Mouse (Mus musculus) intestine, embryonic 16.5 days (tissue): ENCODE data around the gene Hoxa5. TPM values are rescaled to one million over a fixed set of nuclear protein-coding genes. Genes with fewer than 3 reads are reported as not detected.

Experiments used
- ATAC-seq: fragments of 200-750 bp; cut with Nextera tagmentation; 2 replicates; pipeline ENCODE4 v1.8.0; 2017; ENCODE audit warnings: moderate TSS enrichment, moderate library complexity
- H3K27ac ChIP-seq: fragments of 300-500 bp; sonication (generic); 2 replicates; pipeline ENCODE4 v1.5.1; 2014; ENCODE audit warnings: mild to moderate bottlenecking, low read length
- H3K27me3 ChIP-seq: fragments of 300-500 bp; sonication (generic); replicated peaks from 2 replicates; pipeline ENCODE4 v1.6.1; 2014; ENCODE audit warnings: low read length, control low read depth, mixed read lengths; ENCODE audit not compliant: control insufficient read depth, insufficient read depth
- H3K36me3 ChIP-seq: fragments of 300-500 bp; sonication (generic); 2 replicates; pipeline ENCODE4 v1.6.1; 2014; ENCODE audit warnings: low read length, control low read depth; ENCODE audit not compliant: control insufficient read depth, insufficient read depth
- H3K4me1 ChIP-seq: fragments of 300-500 bp; sonication (generic); 2 replicates; pipeline ENCODE4 v1.6.1; 2014; ENCODE audit warnings: low read length, control low read depth, mixed read lengths; ENCODE audit not compliant: control insufficient read depth, insufficient read depth
- H3K4me2 ChIP-seq: fragments of 300-500 bp; sonication (generic); 2 replicates; pipeline ENCODE4 v1.6.1; 2014; ENCODE audit warnings: low read depth, low read length, control low read depth
- H3K4me3 ChIP-seq: fragments of 300-500 bp; sonication (generic); 2 replicates; pipeline ENCODE4 v1.5.1; 2014; ENCODE audit warnings: mild to moderate bottlenecking, low read length
- H3K9ac ChIP-seq: fragments of 300-500 bp; sonication (generic); 2 replicates; pipeline ENCODE4 v1.6.1; 2014; ENCODE audit warnings: low read depth, low read length
- H3K9me3 ChIP-seq: fragments of 300-500 bp; sonication (generic); 2 replicates; pipeline ENCODE4 v1.6.1; 2016; ENCODE audit warnings: low read length, control low read depth; ENCODE audit not compliant: control insufficient read depth
- WGBS: fragments of 180-500 bp; shearing (Covaris S2); extraction: QIAGEN DNeasy Blood & Tissue Kit; methylation state at CpG from one replicate; pipeline ENCODE4 v1.1.7; 2014; 5-methylcytosine and 5-hydroxymethylcytosine counted together
- polyA plus RNA-seq: library from polyadenylated mRNA; unstranded; fragments of >200 nt; fragmentation: Nextera tagmentation; extraction: Ambion mirVana; gene quantifications from 2 replicates; pipeline ENCODE4 v1.2.1, GENCODE M21; 2015

Hoxa5 gene
- polyA plus RNA-seq, result 15.3 and 15.5 TPM in 2 replicates

DNA sequence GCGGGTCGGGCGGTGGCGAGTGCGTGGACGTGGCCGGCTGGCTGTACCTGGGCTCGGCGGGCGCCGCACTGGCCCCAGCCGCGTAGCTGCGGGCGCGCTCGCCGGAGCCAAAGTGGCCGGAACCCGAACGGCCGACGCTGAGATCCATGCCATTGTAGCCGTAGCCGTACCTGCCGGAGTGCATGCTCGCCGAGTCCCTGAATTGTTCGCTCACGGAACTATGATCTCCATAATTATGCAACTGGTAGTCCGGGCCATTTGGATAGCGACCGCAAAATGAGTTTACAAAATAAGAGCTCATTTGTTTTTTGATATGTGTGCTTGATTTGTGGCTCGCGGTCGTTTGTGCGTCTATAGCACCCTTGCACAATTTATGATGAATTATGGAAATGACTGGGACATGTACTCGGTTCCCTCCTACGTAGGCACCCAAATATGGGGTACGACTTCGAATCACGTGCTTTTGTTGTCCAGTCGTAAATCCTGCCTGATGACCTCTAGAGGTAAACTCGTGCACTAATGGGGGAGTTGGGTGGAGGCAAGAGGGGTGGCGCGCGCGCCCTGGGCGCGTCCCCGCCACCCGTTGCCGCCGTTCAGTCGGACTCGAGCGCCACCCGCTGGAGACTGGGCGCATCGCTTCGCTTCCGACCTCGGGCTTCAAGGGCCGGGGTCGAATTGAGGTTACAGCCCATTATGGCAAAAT, at the start of gene Hoxa5:
Hoxa5 (minus strand) TSS at position 538 of the 703 bp plus-strand sequence.
- Histone ChIP-seq H3K9ac (peak within 1 kb of the TSS; percentile 81), H3K36me3 (no peaks in the 10 kb centered on the region), H3K27me3 (peaks cover 18% of the 10 kb centered on the region), H3K4me3 (peak within 1 kb of the TSS; percentile 60), H3K9me3 (no peaks in the 10 kb centered on the region), H3K4me2 (peak within 1 kb of the TSS; percentile 74), H3K27ac (peak within 1 kb of the TSS; percentile 65), H3K4me1 (peaks cover 29% of the 10 kb centered on the region)
- 3% methylated on average over 65 of the region's 65 CpGs for WGBS
- ATAC-seq, result peak; percentile 69

DNA sequence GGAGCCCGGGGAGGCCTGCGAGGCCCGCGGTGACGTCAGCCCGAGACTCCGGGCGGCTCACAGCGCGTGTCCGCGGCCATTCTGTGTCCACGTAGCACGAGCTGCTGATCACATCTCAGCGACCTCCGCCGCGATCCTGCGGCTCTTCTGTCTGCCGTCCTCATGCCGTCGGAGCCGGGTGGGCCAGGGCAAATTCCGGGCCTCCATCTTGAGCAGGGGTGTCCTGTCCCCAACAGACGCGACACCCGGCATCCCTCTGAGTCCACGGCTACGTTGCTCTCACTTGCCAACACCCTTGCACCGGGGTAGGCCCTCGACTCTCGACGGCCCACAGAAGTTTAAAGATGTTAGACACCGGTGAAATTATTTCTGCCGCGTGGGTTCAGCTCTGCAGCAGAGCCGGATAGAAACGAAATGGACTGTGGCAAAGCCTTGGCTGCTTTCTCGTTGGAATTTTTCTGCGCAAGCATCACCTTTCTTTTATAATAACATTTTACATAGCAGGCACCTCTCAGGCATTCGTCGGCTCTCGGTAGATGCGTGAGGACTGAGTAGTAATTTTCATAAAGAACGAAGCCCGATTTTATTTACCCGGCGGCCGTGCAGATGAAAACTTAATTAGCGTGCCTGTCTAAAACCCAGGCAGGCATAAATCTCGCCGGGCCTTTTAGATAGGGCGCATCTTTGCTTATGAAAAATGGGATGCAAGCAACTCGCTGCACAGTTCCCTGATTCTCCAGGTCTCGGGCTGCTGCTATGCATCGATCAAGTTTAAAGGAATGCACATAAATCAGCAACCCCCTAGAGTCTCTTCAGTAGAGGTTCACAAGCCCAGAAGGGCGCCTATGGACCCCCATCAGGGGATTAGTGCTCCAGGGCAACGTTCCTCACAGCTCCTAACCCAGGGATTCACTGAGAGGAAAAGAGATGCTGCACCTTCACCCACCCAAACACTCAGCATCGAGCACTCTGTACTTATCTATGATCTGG, 49.4 kb upstream of the Hoxa5 start:
- WGBS, result 3% methylated on average over 59 of the region's 59 CpGs
- no peak overlapping the region for H3K27ac ChIP-seq
- H3K9me3 ChIP-seq, result no peaks in the 10 kb centered on the region
- no peaks in the 10 kb centered on the region for H3K36me3 ChIP-seq
- H3K9ac ChIP-seq, result no peak overlapping the region
- 0 out of 2 replicates have a peak overlapping the region, but pooled peaks have one; percentile 2 for H3K4me3 ChIP-seq
- peak overlapping the region; percentile 14; the same call in 1 of the 2 replicates for H3K4me2 ChIP-seq
- ATAC-seq, result no peak
- H3K4me1 ChIP-seq, result no peaks in the 10 kb centered on the region
- peaks cover 58% of the 10 kb centered on the region for H3K27me3 ChIP-seq

DNA sequence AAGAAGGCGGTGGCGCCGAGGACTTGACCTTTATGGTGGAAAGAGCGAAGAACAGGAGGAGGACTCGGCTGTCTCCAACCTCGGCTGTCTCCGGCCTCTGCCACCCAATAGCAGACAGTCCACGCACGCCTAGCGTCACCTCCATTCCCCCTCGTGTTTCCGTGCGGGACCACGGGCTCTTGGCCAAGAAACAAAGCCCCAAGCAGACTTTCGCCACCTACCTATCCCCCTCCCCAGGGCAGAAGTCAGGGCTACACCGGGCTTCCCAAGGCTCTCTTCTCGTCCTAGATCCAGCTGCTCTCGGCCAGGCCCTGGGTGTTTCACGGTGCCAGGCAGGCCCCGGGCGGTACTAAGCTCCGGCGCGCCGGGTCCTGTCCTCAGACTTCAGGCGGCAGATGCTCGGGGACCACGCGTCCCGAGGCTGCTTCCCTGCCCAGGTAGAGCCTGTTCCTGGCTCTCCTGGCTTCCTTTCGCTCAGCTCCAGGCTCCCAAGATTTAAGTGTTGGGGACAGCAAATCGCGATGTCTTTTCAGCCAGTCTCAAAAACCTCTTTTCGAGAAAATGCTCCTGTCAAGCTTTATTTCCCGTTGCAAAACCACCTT, 48.5 kb upstream of the Hoxa5 start:
- Histone ChIP-seq H3K9ac (no peak overlapping the region), H3K4me2 (no peak overlapping the region), H3K36me3 (no peaks in the 10 kb centered on the region), H3K4me1 (no peaks in the 10 kb centered on the region), H3K9me3 (no peaks in the 10 kb centered on the region), H3K27me3 (peaks cover 63% of the 10 kb centered on the region), H3K27ac (no peak overlapping the region), H3K4me3 (no peak overlapping the region)
- 2% methylated on average over 35 of the region's 35 CpGs for WGBS
- no peak for ATAC-seq

DNA sequence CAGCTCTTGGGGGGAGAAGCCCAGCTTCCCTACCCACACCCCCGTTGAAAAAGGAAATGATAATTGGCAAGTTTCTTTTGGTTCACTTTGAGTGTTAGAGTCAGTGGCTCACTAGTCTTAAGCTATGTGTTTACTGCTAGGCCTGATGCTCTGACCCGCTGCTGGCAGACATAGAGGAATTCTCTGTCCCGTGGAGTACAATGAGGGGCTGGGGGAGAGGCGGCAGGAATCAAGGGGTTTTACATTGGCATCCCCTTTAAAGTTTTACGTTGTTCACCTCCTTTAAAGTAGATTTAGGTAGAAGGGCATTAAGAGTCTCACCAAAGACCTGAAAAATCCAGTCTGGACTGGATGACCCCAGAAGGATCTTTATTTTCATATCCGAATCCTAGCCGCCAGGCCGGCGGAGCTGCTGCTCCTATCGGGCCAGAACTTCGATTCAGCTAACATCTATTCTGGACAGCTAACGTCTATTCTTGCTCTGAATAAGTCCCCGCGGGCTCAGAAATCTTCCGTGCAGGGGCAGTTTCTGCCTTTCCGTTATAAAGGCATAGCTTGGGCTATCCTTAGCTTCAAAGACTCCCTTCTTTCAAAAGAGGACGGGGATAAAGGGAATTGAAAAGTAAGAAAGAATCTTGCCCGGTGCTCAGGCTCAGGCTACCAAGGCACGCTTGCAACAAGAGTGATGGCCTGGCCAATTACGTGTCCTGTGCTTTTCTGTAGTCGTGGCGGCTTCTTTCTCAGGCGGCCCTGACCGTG, 47.8 kb upstream of the Hoxa5 start:
- H3K27me3 ChIP-seq, result peaks cover 66% of the 10 kb centered on the region
- H3K36me3 ChIP-seq, result no peaks in the 10 kb centered on the region
- no peak overlapping the region for H3K27ac ChIP-seq
- ATAC-seq, result no peak
- H3K4me3 ChIP-seq, result no peak overlapping the region
- H3K4me2 ChIP-seq, result no peak overlapping the region
- H3K4me1 ChIP-seq, result no peaks in the 10 kb centered on the region
- H3K9ac ChIP-seq, result no peak overlapping the region
- H3K9me3 ChIP-seq, result no peaks in the 10 kb centered on the region
- 4% methylated on average over 24 of the region's 24 CpGs for WGBS

DNA sequence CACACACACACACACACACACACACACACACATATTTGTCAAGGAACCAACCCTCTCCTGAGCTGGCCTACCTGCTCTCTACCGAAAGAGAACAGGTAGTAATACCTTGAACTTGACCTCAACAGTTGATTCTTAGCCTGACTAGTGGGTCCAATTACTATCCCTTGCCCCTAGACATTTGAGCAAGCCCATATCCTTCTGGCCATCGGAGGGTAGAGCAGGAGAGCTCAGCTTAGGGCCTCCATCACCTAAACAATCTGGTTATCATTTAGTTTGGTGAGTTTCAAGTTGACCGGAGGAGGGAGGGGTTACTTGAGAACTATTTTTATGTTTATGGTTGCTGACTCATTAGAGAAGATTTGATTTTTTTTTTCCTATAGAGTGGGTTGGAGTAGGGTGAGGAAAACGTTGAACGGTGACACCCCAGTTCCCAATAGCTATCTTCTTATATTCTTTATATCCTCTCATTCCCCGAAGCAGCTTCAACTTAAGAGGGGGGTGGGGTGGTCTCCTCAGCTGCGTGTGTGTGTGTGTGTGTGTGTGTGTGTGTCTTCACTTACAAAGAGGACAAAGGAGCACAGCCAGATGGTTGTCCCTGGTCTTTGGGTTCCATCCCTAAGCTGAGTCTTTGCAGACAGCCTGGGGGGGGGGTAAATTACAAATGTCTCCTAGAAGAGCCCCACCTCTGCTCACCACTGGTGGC, 46.9 kb upstream of the Hoxa5 start:
- H3K4me3 ChIP-seq, result no peak overlapping the region
- no peaks in the 10 kb centered on the region for H3K36me3 ChIP-seq
- H3K27me3 ChIP-seq, result peaks cover 69% of the 10 kb centered on the region
- H3K27ac ChIP-seq, result no peak overlapping the region
- 14% methylated on average over 7 of the region's 7 CpGs for WGBS
- no peaks in the 10 kb centered on the region for H3K9me3 ChIP-seq
- 0 out of 2 replicates have a peak, but pooled peaks have one; percentile 7 for ATAC-seq
- no peak overlapping the region for H3K9ac ChIP-seq
- no peak overlapping the region for H3K4me2 ChIP-seq
- H3K4me1 ChIP-seq, result no peaks in the 10 kb centered on the region

DNA sequence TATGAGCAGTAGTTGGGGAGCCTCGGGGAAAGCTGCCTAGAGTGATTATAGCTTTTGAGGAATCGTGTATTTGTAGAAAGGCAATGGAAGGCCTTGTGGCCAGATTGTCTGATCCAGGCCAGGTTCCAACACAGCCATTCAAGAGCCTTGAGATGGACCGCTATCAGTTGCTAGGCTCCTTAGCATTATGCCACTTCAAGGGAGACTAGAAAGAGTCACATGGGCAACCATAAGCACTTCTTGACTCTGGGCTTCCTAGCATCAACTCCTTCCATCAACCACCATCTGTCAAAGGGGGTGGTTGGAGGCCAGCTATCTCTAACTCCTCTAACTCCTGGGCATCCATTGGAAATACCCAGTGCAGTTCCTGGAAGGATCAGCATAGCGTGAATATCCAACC, 45.4 kb upstream of the Hoxa5 start:
- H3K4me3 ChIP-seq, result no peak overlapping the region
- ATAC-seq, result no peak
- H3K36me3 ChIP-seq, result no peaks in the 10 kb centered on the region
- H3K27me3 ChIP-seq, result peaks cover 77% of the 10 kb centered on the region
- 6% methylated on average over 4 of the region's 4 CpGs for WGBS
- H3K9me3 ChIP-seq, result no peaks in the 10 kb centered on the region
- no peak overlapping the region for H3K9ac ChIP-seq
- H3K4me1 ChIP-seq, result no peaks in the 10 kb centered on the region
- no peak overlapping the region for H3K27ac ChIP-seq
- H3K4me2 ChIP-seq, result no peak overlapping the region

DNA sequence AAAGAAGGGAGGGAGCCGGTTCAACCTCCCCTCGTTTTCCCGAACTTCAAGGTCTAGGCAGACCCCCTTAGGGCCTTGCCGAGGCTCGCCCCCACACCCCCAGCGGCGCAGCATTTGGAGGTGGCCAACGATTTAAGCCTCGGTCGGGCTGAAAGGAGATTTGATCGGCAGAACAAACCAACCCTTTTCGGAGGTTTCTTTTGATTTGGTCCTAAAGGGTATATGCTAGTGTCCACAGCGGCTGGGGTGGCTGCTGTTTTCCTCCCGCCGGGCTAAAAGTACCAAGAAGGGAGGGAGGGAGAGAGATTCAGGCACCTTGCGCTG, 45.0 kb upstream of the Hoxa5 start:
- H3K27me3 ChIP-seq, result peaks cover 76% of the 10 kb centered on the region
- H3K27ac ChIP-seq, result no peak overlapping the region
- H3K4me2 ChIP-seq, result no peak overlapping the region
- no peak overlapping the region; the same call in 1 of the 2 replicates for H3K9ac ChIP-seq
- ATAC-seq, result no peak
- 2% methylated on average over 16 of the region's 16 CpGs for WGBS
- H3K9me3 ChIP-seq, result no peaks in the 10 kb centered on the region
- no peak overlapping the region for H3K4me3 ChIP-seq
- no peaks in the 10 kb centered on the region for H3K4me1 ChIP-seq
- H3K36me3 ChIP-seq, result no peaks in the 10 kb centered on the region

DNA sequence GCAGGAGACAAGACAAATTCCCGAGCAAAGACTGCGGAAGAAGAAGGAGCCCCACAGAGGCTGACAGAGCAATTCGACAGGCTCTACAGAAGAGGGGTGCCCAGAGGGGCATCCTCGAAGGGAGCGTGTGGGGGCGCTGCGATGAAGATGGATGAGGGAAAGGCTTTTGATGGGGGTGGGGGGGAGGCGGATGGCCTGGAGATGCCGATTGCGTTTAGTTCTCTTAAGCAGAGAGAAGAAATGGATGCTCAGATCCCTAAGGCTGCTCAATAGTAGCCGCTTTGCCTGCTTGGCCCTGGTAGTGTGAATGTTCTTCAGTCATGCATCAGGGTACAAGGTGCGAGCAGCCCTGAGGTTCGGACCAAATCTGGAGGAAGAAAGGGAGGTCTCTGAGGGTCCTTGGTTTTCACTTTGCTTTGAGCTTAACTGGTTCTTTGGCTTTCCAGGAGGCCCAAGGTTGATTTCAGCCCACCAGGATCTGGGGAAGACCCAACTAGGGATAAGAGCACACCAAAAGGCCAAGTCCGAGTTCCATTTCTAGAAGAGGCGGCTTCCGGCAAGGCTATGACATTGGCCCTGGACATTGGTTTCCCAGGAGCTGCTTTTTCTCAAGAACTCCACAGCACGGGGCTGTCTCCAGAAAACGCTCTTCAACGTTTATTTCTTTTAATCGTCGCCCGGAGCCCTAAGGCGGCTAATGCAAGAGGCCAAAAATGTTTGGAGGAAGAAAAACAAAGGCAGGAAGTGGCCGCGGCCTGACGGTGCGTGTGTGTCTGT, 44.4 kb upstream of the Hoxa5 start:
- Histone ChIP-seq H3K27me3 (peaks cover 75% of the 10 kb centered on the region), H3K27ac (no peak overlapping the region), H3K4me3 (peak overlapping the region; percentile 4; the same call in 1 of the 2 replicates), H3K4me2 (no peak overlapping the region), H3K36me3 (no peaks in the 10 kb centered on the region), H3K4me1 (no peaks in the 10 kb centered on the region), H3K9ac (no peak overlapping the region; the same call in 1 of the 2 replicates), H3K9me3 (no peaks in the 10 kb centered on the region)
- no peak for ATAC-seq
- 2% methylated on average over 27 of the region's 27 CpGs for WGBS
